Mouse (Mus musculus) E14TG2a.4 (cell line): ENCODE results near the gene Esr1.

ENCODE experiments used
- CTCF ChIP-seq: conservative IDR thresholded peaks from 2 replicates; pipeline ENCODE4 v1.5.1; 2014; ENCODE audit warnings: low read length
- NANOG ChIP-seq: IDR thresholded peaks from 2 replicates; pipeline ENCODE4 v1.6.1; 2014; ENCODE audit warnings: borderline replicate concordance, low read length, mixed read lengths
- POU5F1 ChIP-seq: IDR thresholded peaks from 2 replicates; pipeline ENCODE4 v1.6.1; 2014; ENCODE audit warnings: low read length, borderline replicate concordance

DNA sequence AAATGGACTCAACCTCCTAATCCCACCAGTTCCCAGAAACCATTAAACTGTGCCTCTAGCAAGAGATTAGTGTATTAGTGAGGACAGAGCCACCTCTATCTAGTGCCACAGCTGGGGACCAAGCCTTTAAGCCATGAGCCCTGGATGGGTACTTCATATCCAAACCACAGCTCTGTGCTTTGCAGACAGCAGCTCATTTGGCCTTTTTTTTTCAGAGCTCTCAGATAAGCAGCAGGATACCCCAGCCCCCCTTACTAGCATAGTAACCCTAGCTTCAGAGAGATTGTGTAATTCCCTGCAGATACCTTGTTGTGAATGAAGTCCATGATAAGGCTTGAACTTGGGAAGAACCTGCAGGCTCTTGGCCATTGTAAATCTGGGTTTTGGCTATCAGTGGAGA lies 11.9 kb downstream of the Esr1 start:
- TF ChIP-seq NANOG = no peak
- no peak for TF ChIP-seq CTCF
- no peak for TF ChIP-seq POU5F1
